Mouse (Mus musculus): Measurements from ENCODE around the gene Minpp1.
"Not testable (repeated sequence)": the region's sequence is repeated elsewhere in the genome, so short reads cannot be mapped to it uniquely, and the experiment has no call there.

The Minpp1 gene

DNA sequence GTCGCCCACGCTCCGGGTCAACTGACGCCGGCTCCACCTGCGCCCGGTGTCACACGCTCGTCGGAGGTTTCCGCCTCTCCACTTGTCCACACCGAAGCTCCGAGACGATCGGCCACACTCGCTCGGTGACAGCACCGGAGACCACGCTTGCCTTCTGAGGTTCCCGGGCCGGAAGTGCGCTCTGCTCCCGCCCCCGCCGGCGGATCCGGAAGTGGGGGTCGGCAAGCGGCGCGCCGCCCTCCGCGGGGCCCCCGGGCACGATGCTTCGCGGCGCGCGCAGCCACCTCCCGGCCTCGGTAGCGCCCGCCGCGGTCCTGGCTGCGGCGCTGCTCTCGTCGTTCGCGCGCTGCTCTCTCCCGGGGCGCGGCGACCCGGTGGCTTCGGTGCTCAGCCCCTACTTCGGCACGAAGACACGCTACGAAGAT, at the start of gene Minpp1:
TSS of gene Minpp1 (plus strand) at position 89 of the 425 bp plus-strand sequence.
- peak; percentile 72 to 81 for DNase-seq (ENCODE audit: low spot score in 2 of 2)

DNA sequence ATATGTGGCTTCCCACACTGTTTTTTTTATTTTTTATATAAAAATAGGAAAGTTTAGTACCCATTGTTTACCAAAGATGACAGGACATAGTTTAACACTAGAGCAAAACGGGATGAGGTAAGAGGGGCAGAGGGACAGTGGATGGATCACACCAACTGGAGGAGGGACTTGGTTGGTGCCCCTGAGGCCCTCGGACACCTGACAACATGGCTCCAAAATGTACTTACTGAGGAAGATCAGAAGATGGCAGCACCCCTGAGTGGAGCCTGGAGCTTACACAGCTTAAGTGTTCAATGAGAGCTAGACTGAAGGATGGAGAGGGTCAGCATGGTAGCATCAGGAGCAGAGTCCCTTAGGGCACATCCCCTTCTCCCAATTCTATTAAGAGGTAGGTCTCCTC, 46.2 kb upstream of the Minpp1 start:
- no peak for DNase-seq (ENCODE audit: low spot score in 2 of 2)

- peak in 1 of 2 experiments; percentile 30 for DNase-seq (ENCODE audit: low spot score in 2 of 2)
These were observed 44.0 kb upstream of the Minpp1 start for GRCm38 (mm10) chr19:32441568-32441967.

DNA sequence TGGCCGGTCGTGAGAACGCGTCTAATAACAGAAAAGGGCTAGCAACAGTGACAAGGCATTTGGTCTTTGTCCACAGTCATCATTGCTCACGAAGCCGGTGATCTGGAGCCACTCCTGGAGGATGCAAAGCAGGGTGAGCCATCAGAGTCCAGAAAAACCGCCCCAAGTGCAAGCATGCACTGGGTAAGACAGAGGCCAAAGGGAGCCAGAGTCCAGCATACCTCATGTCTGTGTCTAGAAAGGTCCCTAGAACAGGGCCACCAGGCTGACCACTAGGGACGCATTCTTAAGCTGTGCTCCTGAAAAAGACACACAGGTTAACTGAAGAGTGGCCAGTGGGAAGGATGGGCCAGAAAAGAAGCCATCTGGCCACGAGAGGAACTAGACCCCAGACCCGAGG, 36.6 kb upstream of the Minpp1 start:
- no peak for DNase-seq (ENCODE audit: low spot score in 2 of 2)

- DNase-seq (ENCODE audit: low spot score in 2 of 2): no peak
These were observed 33.3 kb upstream of the Minpp1 start for GRCm38 (mm10) chr19:32452231-32452630.

- no peak for DNase-seq (ENCODE audit: low spot score in 2 of 2)
These were observed 28.8 kb upstream of the Minpp1 start for GRCm38 (mm10) chr19:32456744-32457143.

- not testable (repeated sequence) for DNase-seq (ENCODE audit: low spot score in 2 of 2)
These were observed 27.9 kb upstream of the Minpp1 start for GRCm38 (mm10) chr19:32457631-32458030.

GRCm38 (mm10) chr19:32463037-32463436, 22.5 kb upstream of the Minpp1 start:
- no peak for DNase-seq (ENCODE audit: low spot score in 2 of 2)

DNA sequence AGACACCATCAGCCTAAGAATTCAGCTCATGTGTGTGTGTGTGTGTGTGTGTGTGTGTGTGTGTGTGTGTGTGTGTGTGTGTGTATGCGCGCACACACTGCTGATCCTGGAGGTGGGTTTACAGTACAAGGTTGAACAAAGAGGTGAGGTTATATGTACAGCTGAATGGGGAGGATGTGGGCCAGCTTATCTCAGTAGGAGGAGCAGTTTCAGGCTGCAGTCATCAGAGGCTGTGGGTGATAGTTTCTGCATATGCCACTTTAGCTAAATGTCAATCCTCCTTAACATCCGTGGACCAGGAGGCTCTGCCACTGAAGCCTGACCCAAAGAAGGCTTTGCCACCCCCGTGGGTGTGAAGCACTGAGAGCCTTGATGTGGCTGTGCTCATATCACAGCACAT, 20.3 kb upstream of the Minpp1 start:
- DNase-seq (ENCODE audit: low spot score in 2 of 2): no peak

GRCm38 (mm10) chr19:32466478-32466877, 19.1 kb upstream of the Minpp1 start, which contains the start of gene Rpl9-ps6:
TSS of gene Rpl9-ps6 (minus strand) at chr19:32466578.
- DNase-seq (ENCODE audit: low spot score in 2 of 2): no peak

- DNase-seq (ENCODE audit: low spot score in 2 of 2): no peak
These were observed 18.2 kb upstream of the Minpp1 start for GRCm38 (mm10) chr19:32467325-32467724.

DNA sequence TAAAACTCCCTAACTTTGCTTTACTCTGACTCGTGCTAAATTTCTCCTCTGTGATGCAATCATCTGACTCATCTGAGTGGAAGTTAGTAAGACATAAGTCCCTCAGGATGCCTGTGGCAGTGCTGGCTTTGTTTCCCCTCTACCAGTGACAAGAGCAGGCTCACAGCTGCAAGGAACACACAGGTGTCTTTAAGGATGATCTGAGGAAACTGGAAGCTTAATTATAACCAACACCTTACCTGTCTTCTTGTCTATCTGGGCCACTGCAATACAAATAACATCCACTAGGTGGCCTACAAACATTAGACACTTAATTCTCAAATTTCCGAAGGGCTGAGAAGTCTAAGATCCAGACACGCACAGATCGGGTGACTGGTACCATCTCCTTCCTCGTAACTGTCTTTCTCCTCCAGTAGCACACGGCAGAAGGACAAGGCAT, 15.5 kb upstream of the Minpp1 start:
- DNase-seq (ENCODE audit: low spot score in 2 of 2): peak in 1 of 2 experiments; percentile 40

GRCm38 (mm10) chr19:32470570-32471263, 14.9 kb upstream of the Minpp1 start:
- no peak for DNase-seq (ENCODE audit: low spot score in 2 of 2)

GRCm38 (mm10) chr19:32476016-32476711, 9.4 kb upstream of the Minpp1 start:
- no peak for DNase-seq (ENCODE audit: low spot score in 2 of 2)

- no peak for DNase-seq (ENCODE audit: low spot score in 2 of 2)
These were observed 8.9 kb upstream of the Minpp1 start for GRCm38 (mm10) chr19:32476712-32477052.

DNA sequence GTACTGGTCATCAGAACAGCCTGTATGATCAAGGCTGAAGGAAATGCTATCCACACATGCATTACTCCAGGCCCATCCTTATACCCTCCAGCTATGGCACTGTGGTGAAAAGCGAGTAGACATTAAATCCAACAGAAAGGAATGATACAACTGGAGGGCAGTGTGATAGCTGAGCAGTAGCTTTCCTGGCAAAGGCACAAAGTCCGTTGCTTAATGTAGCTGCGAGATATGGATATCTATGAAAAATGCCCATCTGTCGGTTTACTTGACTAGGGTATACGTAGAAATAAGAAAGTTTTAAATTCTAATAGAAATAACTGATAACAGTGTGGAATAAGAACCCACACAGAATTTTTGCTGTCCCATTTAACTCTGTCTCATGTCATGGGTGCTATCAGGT, 5.3 kb upstream of the Minpp1 start:
- DNase-seq (ENCODE audit: low spot score in 2 of 2): no peak

- DNase-seq (ENCODE audit: low spot score in 2 of 2): no peak
These were observed 4.7 kb upstream of the Minpp1 start for GRCm38 (mm10) chr19:32480791-32481442.

DNA sequence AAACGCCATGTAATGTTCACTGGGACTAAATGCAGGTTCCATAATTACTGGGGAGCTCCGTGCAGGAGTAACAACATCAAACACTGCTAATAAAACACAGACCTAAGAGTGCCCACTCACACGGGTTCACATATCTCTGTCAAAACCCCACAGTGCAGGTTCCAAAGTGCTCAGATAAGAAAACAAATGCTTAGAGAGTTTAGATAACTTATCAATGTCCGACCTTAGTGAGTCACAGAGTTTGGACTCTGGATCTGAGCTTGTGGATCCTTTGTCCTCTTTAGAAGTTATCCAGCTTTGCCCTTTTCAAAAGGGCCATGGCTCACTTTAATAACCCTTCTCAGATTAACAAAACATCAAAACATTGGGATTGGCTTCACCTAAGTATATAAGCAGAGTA, 4.1 kb upstream of the Minpp1 start:
- no peak for DNase-seq (ENCODE audit: low spot score in 2 of 2)

GRCm38 (mm10) chr19:32484941-32485660, 468 bp upstream of the Minpp1 start:
- no peak for DNase-seq (ENCODE audit: low spot score in 2 of 2)

DNA sequence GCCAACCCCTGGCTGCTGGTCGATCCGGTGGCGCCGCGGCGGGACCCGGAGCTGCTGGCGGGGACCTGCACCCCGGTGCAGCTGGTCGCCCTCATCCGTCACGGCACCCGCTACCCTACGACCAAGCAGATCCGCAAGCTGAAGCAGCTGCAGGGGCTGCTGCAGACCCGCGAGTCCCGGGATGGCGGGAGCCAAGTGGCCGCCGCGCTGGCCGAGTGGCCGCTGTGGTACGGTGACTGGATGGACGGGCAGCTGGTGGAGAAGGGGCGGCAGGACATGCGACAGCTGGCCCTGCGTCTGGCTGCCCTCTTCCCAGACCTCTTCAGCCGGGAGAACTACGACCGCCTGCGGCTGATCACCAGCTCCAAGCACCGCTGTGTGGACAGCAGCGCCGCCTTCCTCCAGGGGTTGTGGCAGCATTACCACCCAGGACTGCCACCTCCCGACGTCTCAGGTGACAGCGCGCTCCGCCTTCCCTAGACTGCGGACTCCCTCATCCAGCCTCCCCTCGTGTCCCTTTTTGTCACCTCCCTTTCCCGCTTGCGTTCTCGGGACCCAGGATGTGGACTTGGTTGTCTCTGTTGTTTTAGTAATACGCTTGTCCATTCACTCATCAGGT, 646 bp downstream of the Minpp1 start:
- peak; percentile 67 to 70 for DNase-seq (ENCODE audit: low spot score in 2 of 2)

- no peak for DNase-seq (ENCODE audit: low spot score in 2 of 2)
These were observed 2.2 kb downstream of the Minpp1 start for GRCm38 (mm10) chr19:32487595-32488255.

Measured in spleen, postnatal 14 days (tissue).